Mouse (Mus musculus) skeletal muscle tissue, adult 2 months (tissue): ENCODE data around the gene Rad54l.

ENCODE experiments used
- DNase-seq: peaks from one replicate; pipeline ENCODE4 v3.0.0-alpha.2; 2012; ENCODE audit warnings: low read depth, low spot score

Rad54l gene

GRCm38 (mm10) chr4:116140801-116141574 lies 17.5 kb upstream of the Rad54l start:
- DNase-seq: no peak

GRCm38 (mm10) chr4:116137421-116137996 lies 14.0 kb upstream of the Rad54l start:
- DNase-seq: no peak

- no peak for DNase-seq
Observed at GRCm38 (mm10) chr4:116134990-116135389, 11.5 kb upstream of the Rad54l start.

GRCm38 (mm10) chr4:116133126-116133525 lies 9.6 kb upstream of the Rad54l start:
- DNase-seq: no peak

GRCm38 (mm10) chr4:116127956-116128355 lies 4.5 kb upstream of the Rad54l start:
- no peak for DNase-seq

- no peak for DNase-seq
Observed at GRCm38 (mm10) chr4:116125803-116126386, 2.4 kb upstream of the Rad54l start.

- no peak for DNase-seq
Observed at GRCm38 (mm10) chr4:116122762-116123161, 728 bp downstream of the Rad54l start.

- DNase-seq: no peak
Observed at GRCm38 (mm10) chr4:116111486-116111885, 12.0 kb downstream of the Rad54l start.

GRCm38 (mm10) chr4:116110695-116111094 lies 12.8 kb downstream of the Rad54l start:
- DNase-seq: no peak

GRCm38 (mm10) chr4:116105278-116105677 lies 18.2 kb downstream of the Rad54l start:
- no peak for DNase-seq

GRCm38 (mm10) chr4:116100959-116101358 lies 22.5 kb downstream of the Rad54l start:
- no peak for DNase-seq

- DNase-seq: no peak
Observed at GRCm38 (mm10) chr4:116097211-116097610, 26.3 kb downstream of the Rad54l start.

- no peak for DNase-seq
Observed at GRCm38 (mm10) chr4:116096291-116096690, 27.2 kb downstream of the Rad54l start.

GRCm38 (mm10) chr4:116088510-116089249 lies 34.8 kb downstream of the Rad54l start:
- no peak for DNase-seq

GRCm38 (mm10) chr4:116077240-116078095 lies 46.0 kb downstream of the Rad54l start:
- no peak for DNase-seq

- no peak for DNase-seq
Observed at GRCm38 (mm10) chr4:116076369-116077231, 46.9 kb downstream of the Rad54l start.

- DNase-seq: peak; percentile 48
Observed at GRCm38 (mm10) chr4:116075631-116076368, 47.7 kb downstream of the Rad54l start.

- DNase-seq: peak; percentile 96
Observed at GRCm38 (mm10) chr4:116074861-116075620, 48.4 kb downstream of the Rad54l start, which contains the start of the genes Uqcrh and Lrrc41. Gene Uqcrh (minus strand): TSS chr4:116075071. Gene Lrrc41 (plus strand): TSS chr4:116075269.
